Mouse (Mus musculus): ENCODE measurements at regions not wholly inside any gene's neighbourhood (a gene's known extent, or its start where the extent isn't known, plus 50 kb on each side); places are given as distances from the start of the nearest gene placed in this dataset.
"Not testable (repeated sequence)": the region's sequence is repeated elsewhere in the genome, so short reads cannot be mapped to it uniquely, and the experiment has no call there.

DNA sequence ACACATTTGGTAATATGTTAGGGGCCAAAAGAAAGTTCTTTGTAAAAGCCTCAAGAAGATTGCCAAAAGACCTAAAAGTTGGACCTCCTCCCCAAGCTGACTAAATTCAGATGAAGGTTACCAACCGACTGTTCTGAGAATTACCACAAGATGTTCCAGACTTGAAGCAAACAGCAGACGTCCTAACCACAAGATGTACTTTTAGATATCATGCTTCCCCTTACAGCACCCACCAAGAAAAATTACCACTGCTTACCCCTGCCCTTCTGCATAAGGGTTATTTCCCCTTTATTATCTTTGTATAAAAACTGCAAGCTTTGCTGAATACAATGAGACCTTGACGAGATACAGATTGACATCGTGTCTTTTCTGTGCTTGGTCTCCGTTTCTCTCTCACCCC is 121.6 kb upstream of the Cst10 start:
- DNase-seq (ENCODE audit: extremely low spot score in 1 of 2, low spot score in 1 of 2): no peak

DNA sequence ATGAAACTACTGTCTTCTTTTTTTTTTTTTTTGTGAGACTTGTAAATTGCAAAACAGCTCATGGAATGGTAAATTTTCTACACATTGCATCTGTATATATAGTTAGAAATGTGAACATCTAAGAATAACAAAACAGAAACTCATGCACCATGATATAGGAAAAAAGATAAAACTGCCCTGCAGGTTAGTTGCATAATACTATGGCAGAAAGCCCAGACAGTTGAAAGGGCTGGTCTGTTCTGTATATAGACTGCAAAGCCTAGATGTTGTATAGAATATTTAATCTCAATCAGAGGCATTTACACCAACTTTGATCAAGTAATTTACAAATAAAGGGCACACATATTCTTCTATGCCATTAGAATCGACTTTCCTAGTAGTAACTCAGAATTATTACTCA is 120.7 kb upstream of the Cst10 start:
- DNase-seq (ENCODE audit: extremely low spot score in 1 of 2, low spot score in 1 of 2): no peak

DNA sequence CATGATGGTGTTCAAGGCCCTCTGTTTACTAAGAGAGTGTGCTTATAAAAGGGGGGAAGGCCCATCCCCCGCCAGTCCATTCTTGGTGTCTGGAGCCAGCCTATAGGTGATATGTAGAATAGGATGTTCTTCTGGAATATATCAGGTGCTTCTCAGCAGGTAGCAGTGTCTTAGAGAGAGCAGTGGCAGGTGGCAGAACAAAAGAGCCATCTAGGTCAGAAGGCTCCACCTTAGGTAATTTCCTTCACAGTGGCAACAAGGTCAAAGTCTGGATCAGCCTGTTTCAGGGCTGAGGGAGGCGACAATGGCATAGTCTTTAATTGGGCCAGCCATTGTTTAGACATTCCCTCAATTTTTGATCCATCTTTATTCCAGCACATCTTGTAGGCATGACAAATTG is 107.9 kb upstream of the Cst10 start:
- not testable (repeated sequence) for DNase-seq (ENCODE audit: extremely low spot score in 1 of 2, low spot score in 1 of 2)

DNA sequence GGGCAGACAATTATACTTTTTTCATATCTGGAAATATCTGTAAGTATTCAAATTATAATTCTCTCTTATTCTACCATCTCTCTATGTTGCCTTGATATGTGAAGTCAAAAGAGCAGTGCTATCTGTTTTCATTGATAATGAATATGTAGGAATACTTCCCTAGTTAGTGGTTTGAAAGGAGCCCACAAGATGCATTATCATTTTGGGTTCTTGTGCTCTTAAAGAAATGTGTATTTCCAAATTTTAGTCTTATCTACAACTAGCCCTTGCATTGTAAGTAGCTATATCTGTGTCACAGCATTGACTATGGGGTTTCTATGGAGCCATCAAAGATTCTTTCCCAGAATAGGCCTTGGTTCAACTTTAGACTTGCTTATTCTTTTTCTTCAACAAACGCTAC is 99.3 kb upstream of the Cst10 start:
- DNase-seq (ENCODE audit: extremely low spot score in 1 of 2, low spot score in 1 of 2): no peak

DNA sequence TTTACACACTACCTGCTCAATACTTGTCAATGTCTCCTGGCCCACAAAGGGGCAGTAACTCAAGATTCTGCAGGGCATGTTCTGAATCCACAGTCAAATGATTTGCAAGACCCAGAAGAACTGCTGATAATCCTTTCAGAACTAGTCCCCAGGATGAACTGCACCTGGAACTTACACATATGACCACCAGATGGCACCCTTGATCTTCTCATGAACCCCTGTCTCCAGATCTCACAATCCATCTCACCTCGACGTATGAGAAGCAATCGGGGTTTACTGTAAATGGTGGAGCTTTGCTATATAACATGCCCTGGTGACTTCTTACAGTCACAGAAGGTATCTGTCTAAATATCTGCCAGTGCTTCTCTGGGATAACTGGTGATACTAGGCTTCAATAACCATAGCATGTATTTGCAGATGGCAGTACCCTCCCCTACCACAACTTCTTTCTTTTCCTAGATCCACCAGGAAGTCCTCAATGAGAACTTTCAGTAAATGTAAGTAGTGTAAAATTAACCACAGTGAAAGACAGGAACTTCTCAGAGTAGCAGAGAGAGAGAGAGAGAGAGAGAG is 54.5 kb upstream of the Cst10 start:
- peak; percentile 6 to 32 for DNase-seq (ENCODE audit: extremely low spot score in 1 of 2, low spot score in 1 of 2)
